Mouse (Mus musculus) brain, embryonic 14.5 days (tissue): ENCODE data around the gene Dnajc4. TPM values are rescaled to one million over a fixed set of nuclear protein-coding genes. Genes with fewer than 3 reads are reported as not detected.

ENCODE experiments used
- DNase-seq: peaks from one replicate; pipeline ENCODE4 v3.0.0-alpha.2; 2011; ENCODE audit warnings: low read depth
- CTCF ChIP-seq: fragments of 200-500 bp; IDR thresholded peaks from 2 replicates; pipeline ENCODE4 v1.5.1; 2012; ENCODE audit warnings: inconsistent platforms, mild to moderate bottlenecking, moderate library complexity, borderline replicate concordance; ENCODE audit not compliant: insufficient read depth, insufficient read length; ENCODE audit errors: extremely low read depth
- POLR2A ChIP-seq: fragments of 200-500 bp; IDR thresholded peaks from 2 replicates; pipeline ENCODE4 v1.6.1; 2012; ENCODE audit warnings: mild to moderate bottlenecking, inconsistent platforms, borderline replicate concordance; ENCODE audit not compliant: poor library complexity, insufficient read depth, insufficient read length, severe bottlenecking; ENCODE audit errors: extremely low read depth
- polyA plus RNA-seq: library from polyadenylated mRNA; depleted of rRNA; stranded (reverse); fragments of >200 nt; gene quantifications from 2 replicates; pipeline ENCODE4 v1.2.3, GENCODE M21; 2012

The Dnajc4 gene
- polyA plus RNA-seq, 1 experiment = 25.7 TPM

DNA sequence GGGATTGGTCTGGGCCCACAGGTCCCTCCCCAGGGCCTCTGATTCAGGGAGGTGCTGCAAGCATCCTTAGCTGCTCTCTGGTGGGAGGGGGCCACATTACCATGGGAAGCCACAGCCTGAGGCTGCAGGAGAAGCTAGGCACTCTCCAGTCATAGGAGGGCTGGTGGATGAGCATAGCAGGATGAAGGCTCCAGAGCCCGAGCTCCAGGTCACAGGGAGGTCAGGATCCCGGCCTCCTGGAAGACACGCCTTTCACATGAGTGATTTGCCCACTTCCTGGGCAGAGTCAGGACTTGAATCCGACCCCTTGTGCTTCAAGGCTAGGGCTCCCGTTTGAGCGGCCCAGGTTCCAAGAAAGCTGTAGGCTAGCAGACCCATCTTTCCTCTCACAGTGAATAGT lies 20.7 kb downstream of the Dnajc4 start:
- DNase-seq = no peak
- TF ChIP-seq CTCF (no peak), POLR2A (no peak)

DNA sequence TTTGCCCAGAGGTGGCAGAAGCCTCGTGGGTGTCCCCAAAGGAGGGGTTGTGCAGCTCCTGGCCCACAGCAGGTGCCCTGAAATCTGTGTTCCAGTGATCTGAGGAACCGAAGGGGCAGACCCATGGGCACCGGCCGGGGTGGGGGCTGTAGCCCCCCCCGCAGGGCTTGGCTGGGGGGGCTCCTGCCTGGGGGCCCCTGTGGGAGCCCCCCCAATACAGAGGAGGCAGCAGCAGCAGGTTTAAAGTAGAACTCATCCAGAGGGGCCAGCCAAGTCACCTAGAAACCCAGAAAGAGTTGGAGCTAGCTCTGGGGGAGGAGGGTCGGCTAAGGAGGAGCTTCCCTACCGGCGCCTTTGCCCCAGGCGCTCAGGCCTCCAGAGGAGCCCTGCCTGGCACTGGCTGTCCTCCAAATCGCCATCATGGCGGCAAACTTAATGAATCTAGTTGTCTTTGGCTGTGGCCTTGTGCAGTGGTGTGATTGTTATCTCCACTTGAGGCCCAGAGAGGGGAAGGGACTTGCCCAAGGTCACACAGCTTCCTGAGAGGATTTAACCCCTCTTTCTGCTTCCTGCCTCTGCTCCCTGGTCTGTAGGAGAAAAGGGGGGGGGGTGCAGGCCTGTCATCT lies 21.8 kb downstream of the Dnajc4 start:
- peak; percentile 41 for DNase-seq
- TF ChIP-seq POLR2A = no peak
- no peak for TF ChIP-seq CTCF

DNA sequence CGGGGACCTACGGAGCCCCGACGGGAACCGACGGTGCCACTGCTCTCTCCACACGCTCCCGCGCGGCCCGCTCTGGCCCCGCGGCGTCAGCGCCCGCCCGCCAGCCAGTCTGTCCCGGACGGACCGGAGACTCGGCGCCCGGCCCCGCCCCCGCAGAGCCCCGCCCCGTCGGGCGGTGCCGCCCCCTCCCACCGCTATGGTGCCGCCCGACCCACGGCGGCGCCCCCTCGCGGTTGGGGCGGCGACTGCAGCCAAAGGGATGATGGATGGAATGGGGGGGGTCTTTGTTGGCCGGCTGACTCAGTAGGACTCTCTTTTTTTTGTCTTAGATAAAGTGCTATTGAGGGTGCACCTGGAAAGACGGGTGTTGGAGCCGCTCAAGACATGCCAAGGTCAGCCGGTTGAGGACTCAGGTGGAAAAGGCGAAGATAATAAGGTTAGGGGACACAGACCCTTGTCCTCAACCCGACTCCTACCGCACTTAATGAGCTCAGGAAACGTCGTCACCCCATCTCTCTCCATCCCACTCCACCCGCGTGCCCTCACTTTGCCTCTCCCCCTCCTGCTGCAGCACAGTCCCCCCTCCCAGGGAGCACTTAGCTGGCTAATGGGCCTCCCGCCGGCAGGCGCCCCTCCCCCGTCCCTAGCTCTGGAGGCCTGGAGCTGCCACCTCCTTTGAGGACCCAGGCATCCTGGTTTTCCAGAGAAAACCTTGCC lies 22.5 kb downstream of the Dnajc4 start:
- peak; percentile 67 for DNase-seq
- TF ChIP-seq POLR2A = peak; percentile 43; the same call in 1 of the 2 replicates
- peak; percentile 62 for TF ChIP-seq CTCF

DNA sequence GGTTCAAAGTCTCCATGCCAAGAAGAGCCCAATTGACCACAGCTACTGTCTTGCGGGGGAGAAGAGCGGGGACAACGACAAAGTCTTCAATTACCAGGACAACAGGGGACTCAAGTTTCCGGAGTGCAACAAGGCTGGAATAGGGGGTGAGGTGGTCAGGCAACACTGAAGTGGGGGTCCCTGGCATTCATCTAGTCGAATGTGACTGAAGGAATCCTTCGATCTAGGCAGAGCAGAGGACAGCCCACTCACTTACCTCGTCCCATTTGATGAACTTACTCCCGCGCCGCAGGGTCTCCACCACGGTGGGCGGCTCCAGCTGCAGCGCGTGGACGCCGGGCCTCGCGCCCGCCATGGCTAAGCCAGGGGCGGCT lies 23.1 kb downstream of the Dnajc4 start:
- no peak for DNase-seq
- no peak for TF ChIP-seq POLR2A
- TF ChIP-seq CTCF = no peak

DNA sequence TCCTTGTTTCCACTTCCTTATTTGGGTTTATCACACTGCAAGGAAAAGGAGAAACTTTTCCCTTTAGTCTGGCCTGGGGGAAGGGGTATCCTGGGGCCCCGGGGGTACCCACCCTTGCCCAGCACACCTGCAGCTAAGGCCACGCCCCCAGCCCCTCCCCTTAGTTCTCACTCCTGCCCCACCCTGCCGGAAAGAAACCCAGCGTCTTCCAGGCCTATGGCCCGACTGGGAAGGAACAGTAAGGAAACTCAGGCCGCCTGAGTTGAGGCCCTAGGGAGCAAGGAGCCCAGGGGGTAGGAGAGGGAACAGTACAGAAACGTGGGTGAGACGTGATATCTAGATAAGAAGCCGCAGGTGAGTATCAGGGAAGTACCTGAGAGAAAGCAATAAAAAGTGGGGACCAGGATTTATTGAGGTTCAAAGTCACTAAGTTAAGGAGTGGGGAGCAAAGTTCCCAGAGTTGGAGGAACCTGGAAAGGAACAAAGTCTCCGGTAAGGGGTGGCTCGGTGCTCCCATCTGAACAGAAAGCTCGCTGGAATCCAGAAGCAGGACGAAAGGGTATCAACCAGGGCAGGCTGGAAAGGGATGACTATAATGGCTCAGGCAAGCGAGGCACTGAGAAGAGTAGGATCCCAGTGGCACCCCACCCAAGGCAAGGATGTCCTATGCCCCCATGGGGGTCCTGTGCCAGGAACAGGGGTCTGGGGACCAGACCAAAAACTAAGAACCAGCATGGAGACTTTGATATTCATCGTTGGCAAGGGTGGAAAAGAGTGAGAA lies 23.7 kb downstream of the Dnajc4 start:
- TF ChIP-seq POLR2A = no peak
- no peak for TF ChIP-seq CTCF
- DNase-seq = no peak

DNA sequence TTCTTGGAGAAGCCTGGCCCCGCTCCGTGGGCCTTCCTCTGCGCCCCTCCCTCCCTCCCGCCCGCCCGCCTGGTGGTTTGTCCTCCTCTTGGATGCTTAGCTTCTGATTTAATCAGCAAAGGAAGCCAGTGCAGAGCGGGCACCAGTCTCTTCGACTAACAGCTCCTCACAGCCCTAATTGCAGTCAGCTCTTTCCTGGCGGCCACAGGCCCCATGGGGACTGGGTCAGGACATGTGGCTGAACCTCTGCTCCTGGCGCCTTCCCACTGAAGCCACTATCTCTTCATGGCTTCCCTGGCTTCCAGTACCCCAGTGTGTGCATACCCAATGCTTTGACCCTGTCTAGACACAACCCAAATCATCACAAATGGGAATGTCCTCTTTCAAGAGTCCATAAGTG lies 35.9 kb downstream of the Dnajc4 start:
- DNase-seq = no peak
- TF ChIP-seq CTCF (no peak), POLR2A (no peak)

DNA sequence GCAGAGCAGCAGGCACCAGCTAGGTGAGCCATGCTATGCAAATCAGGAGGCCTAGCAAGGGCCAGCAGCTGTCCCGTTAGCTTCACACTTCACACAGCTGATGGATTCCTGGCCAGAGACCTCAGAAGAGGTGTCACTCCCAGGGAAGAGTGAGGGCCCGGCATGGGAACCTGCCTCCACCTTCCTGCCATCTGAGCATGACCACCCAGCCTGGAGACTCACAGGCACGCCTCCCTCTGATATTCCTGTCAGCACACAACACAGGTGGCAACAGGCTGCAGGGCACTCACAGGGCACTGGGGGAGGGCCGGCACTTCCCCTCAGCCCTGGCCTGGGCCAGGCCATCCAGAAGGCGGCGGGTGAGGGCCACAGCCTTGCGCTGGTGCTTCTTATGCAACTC lies 36.9 kb downstream of the Dnajc4 start:
- TF ChIP-seq CTCF (no peak), POLR2A (no peak)

DNA sequence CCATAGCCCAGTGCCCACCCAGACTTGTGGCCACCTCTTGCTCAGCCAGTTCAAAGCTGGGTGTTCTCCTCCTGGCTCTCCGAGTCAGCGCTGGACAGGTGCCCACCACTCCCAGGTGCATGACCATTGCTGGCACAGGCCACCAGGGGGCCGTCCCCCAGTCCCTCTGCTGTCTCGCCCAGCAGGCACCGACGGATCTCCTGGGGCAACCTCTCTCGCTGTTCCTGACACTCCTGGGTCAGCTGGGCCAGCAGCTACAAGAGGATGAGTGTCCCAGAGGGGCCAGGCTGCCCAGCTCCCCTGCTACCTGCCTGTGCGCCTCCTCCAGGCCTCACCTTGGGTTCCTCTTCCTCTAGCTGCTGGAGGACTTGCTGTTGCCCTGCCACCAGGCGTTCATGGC lies 38.3 kb downstream of the Dnajc4 start:
- DNase-seq = no peak
- TF ChIP-seq CTCF (peak; percentile 35; the same call in 1 of the 2 replicates), POLR2A (no peak)

More for the DNA sequence above, 36.9 kb downstream of the Dnajc4 start:
- DNase-seq = no peak

DNA sequence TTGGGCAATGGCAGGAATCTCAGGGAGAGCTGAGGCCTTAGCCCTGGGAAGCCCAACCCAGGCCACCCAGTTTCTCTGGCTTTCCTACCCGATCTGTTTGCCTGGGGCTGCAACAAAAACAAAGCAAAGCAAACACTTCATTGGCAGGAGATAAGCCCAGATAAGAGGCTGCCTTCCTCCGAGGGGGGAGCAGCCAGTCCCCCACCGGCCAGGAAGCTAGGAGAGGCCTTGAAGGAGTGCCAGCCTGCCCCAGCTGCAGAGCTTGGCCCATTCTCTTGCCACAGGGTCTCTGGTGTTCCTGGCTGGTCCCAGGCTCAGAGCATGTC lies 39.7 kb downstream of the Dnajc4 start:
- no peak for TF ChIP-seq CTCF
- no peak for TF ChIP-seq POLR2A
- DNase-seq = no peak

DNA sequence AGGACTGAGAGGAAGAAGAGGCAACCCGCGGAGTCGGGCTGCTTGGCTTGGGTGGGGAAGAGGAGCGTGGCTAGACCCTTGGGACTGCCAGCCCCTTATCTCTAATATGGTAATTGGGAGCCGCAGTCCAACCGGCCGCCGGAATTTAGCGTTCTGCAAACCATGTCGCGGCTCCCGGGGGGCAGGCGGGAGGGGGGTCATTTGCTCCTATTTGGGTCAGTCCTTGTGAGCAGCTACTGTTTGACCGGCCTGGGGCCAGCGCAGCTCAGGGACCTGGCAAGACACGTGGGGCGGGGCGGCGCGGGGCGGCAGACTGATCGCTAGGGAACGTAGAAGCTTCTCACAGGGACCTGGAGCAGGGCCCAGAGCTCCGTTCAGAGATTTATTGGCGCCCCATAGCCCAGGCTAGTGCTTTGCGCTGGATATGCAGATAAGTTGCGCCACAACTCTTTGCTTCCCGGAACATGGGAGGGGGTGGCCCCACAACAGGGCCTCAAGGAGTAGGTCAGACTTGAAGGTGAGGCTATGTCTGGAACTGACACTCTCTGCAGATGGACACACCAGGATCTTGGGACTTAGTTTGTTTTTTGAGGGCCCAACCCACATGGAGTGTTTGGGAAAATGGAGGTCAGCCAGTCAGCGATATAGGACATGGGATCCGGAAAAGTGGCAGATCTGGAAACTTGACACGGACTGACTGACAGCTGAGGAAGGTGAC lies 40.2 kb downstream of the Dnajc4 start:
- peak; percentile 82 for DNase-seq
- TF ChIP-seq CTCF (no peak), POLR2A (no peak)

DNA sequence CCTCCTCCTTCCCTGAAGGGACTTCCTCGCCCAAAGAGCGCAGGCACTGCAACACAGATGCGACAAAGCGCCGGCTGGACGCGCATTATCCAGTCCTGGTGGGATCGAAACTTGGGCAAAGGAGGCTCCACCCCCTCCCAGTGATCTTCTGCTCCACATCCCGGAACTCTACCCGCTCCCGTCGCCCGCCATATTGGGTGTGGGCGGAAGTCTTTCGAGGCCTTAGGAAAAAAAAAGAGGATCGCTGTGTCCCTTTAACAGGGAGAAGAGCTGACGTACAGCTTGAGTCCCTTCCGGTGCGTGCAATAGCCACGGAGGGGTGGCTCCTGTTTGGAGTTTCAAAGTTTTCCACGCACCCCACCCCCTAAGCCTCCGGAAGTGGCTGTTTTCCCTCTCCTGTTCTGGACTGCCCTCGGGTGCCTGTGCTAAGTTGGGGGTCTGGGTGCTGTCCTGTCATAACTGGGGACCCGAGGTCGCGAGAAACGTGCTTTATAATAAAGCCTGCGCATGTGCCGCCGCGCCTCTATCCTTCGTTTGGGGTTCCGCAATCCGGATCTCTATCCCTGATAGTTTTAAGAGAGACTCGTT lies 40.9 kb downstream of the Dnajc4 start:
- peak; percentile 98 for DNase-seq
- TF ChIP-seq CTCF (no peak), POLR2A (peak; percentile 61; the same call in 1 of the 2 replicates)

DNA sequence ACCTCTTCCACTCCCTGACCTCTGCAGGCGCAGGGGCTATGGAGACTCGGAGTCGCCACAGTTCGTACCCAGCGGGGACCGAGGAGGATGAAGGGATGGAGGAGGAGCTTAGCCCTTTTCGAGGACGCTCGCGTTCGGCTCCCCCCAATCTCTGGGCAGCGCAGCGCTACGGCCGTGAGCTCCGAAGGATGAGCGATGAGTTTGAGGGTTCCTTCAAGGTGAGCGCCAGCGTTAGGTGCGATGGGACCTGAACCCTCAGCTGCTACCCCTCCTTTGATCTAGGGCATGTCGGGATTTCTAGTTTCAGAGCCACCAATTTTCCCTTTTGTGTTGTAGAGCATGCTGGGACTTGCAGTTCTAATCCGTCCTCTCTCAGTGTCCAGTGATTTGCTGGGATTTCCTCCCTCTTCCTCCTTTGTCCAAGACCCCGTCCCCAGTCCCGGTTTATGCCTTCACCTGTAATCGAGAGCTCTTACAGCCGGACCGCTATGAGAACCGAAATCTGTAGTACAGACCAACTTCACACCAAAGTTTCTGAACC lies 41.7 kb downstream of the Dnajc4 start:
- DNase-seq = peak; percentile 92
- peak; percentile 67; the same call in 1 of the 2 replicates for TF ChIP-seq POLR2A
- TF ChIP-seq CTCF = no peak
